8 mouse cellular contexts compared by ENCODE assay signal in genomic region chr8:84832034-84832717, GRCm38 (mm10). TPM values are rescaled to one million over a fixed set of nuclear protein-coding genes. Genes with fewer than 3 reads are reported as not detected.
DNase-seq lines count a peak whose midpoint lies in the region; ATAC-seq and TF ChIP-seq lines count a peak whose summit lies in the region.

No protein-coding gene starts in this region.

- H3K27ac ChIP-seq in gastrocnemius, adult 2 months = peak overlapping the region; percentile 94
- peak overlapping the region; percentile 91 for H3K27ac ChIP-seq in hindbrain, embryonic 15.5 days (replicated peaks)
- peak overlapping the region; percentile 63 for H3K27ac ChIP-seq in macrophage

- H3K4me2 ChIP-seq in hindbrain, embryonic 15.5 days = peak overlapping the region; percentile 65

- H3K9ac ChIP-seq in hindbrain, embryonic 15.5 days = peak overlapping the region; percentile 79

- WGBS in hindbrain, embryonic 15.5 days = under 1% methylated on average over 53 of the region's 59 CpGs
- under 1% methylated on average over 40 of the region's 59 CpGs for WGBS in macrophage (ENCODE audit: missing documents)

- H3K4me3 ChIP-seq in gastrocnemius, adult 2 months = peak overlapping the region; percentile 85
- peak overlapping the region; percentile 73 for H3K4me3 ChIP-seq in hindbrain, embryonic 15.5 days
- H3K4me3 ChIP-seq in macrophage (ENCODE audit: inconsistent target) = peak overlapping the region; percentile 83

- H3K27me3 ChIP-seq in hindbrain, embryonic 15.5 days = no peaks in the 10 kb centered on the region

- DNase-seq in ZHBTc4 (ENCODE audit: low read depth, low spot score) = peak; percentile 87
- peak; percentile 50 to 76 for DNase-seq in cerebellum, postnatal 4 days (ENCODE audit: low spot score in 2 of 2)
- DNase-seq in gastrocnemius, adult 2 months = peak; percentile 91
- DNase-seq in left cerebral cortex, adult 8-10 months (ENCODE audit: low spot score in 2 of 2) = peak; percentile 66
- DNase-seq in retina, postnatal 7 days (ENCODE audit: low read depth, low spot score) = peak; percentile 67
- peak; percentile 63 to 84 for DNase-seq in urinary bladder, adult 18-20 months (ENCODE audit: low spot score in 2 of 2)

- no peaks in the 10 kb centered on the region for H3K9me3 ChIP-seq in hindbrain, embryonic 15.5 days

- H3K36me3 ChIP-seq in hindbrain, embryonic 15.5 days = peaks cover 33% of the 10 kb centered on the region
- peaks cover 28% of the 10 kb centered on the region for H3K36me3 ChIP-seq in macrophage (ENCODE audit: inconsistent target)

- intact Hi-C loops in gastrocnemius, adult 2 months (cut with DNase I) = no loop called here

- ATAC-seq in hindbrain, embryonic 15.5 days (ENCODE audit: low FRiP score, low read depth) = peak; percentile 79

- TF ChIP-seq CTCF in gastrocnemius, adult 2 months (IDR thresholded peaks at IDR 0.05) = no peak

- H3K79me2 ChIP-seq in macrophage (ENCODE audit: inconsistent target) = peaks cover 21% of the 10 kb centered on the region

- peaks cover 30% of the 10 kb centered on the region for H3K4me1 ChIP-seq in hindbrain, embryonic 15.5 days (replicated peaks)

RNA-seq across cellular contexts. Expression of gene Gadd45gip1, which starts 0.9 kb away (rescaled TPM):
- 10 to 100 TPM; 16.2 to 30.4 TPM for total RNA-seq in gastrocnemius, adult 2 months (2021)
- polyA plus RNA-seq in hindbrain, embryonic 15.5 days (2015; fragmentation: Nextera tagmentation; extraction: Ambion mirVana) = 39.7 and 40.6 TPM in 2 replicates
- 10 to 100 TPM; 23.3 to 28.4 (median 24.7) TPM for total RNA-seq in left cerebral cortex, adult 8-10 months (2022)
- 1 to 10 TPM in 17 of 26 experiments, under 1 TPM in 9; 0.33 to 6.5 (median 1.4) TPM for total RNA-seq in macrophage (2018; cell fraction: chromatin; rRNA removed)
- 10 to 100 TPM in 5 of 26 experiments, 1 to 10 TPM in 21; 4.9 to 11.1 (median 7.5) TPM for total RNA-seq in macrophage (2018; cell fraction: cytosol; rRNA removed)
- total RNA-seq in macrophage (2018; cell fraction: nucleus; rRNA removed) = 1 to 10 TPM in 25 of 26 experiments, under 1 TPM in 1; 0.89 to 5.3 (median 2.0) TPM
- 5.8 to 13.9 TPM (median 8.6 TPM) in 3 replicates for polyA plus RNA-seq in macrophage (2018)

RNA-seq across cellular contexts. Expression of gene Rad23a, which starts 8.3 kb away (rescaled TPM):
- 100 to 1,000 TPM; 159 to 172 TPM for total RNA-seq in gastrocnemius, adult 2 months (2021)
- polyA plus RNA-seq in hindbrain, embryonic 15.5 days (2015; fragmentation: Nextera tagmentation; extraction: Ambion mirVana) = 79.1 and 85.9 TPM in 2 replicates
- 10 to 100 TPM; 72.4 to 90.1 (median 79.4) TPM for total RNA-seq in left cerebral cortex, adult 8-10 months (2022)
- 10 to 100 TPM in 25 of 26 experiments, 1 to 10 TPM in 1; 9.5 to 50.9 (median 28.6) TPM for total RNA-seq in macrophage (2018; cell fraction: chromatin; rRNA removed)
- total RNA-seq in macrophage (2018; cell fraction: cytosol; rRNA removed) = 100 to 1,000 TPM in 1 of 26 experiments, 10 to 100 TPM in 25; 51.2 to 102 (median 76.6) TPM
- 10 to 100 TPM; 15.7 to 75.1 (median 36.9) TPM for total RNA-seq in macrophage (2018; cell fraction: nucleus; rRNA removed)
- polyA plus RNA-seq in macrophage (2018) = 49.2 to 87.2 TPM (median 79.3 TPM) in 3 replicates

RNA-seq across cellular contexts. Expression of gene Dand5, which starts 9.6 kb away (rescaled TPM):
- total RNA-seq in gastrocnemius, adult 2 months (2021) = 10 to 100 TPM; 10.2 to 14.3 TPM
- polyA plus RNA-seq in hindbrain, embryonic 15.5 days (2015; fragmentation: Nextera tagmentation; extraction: Ambion mirVana) = 14.0 and 15.1 TPM in 2 replicates
- 1 to 10 TPM; 8.4 to 9.7 (median 8.9) TPM for total RNA-seq in left cerebral cortex, adult 8-10 months (2022)
- 1 to 10 TPM in 14 of 26 experiments, under 1 TPM in 6, not detected in 6; 0.29 to 7.6 (median 2.3) TPM for total RNA-seq in macrophage (2018; cell fraction: chromatin; rRNA removed)
- total RNA-seq in macrophage (2018; cell fraction: cytosol; rRNA removed) = 1 to 10 TPM in 21 of 26 experiments, under 1 TPM in 5; 0.33 to 3.3 (median 2.0) TPM
- total RNA-seq in macrophage (2018; cell fraction: nucleus; rRNA removed) = 1 to 10 TPM in 15 of 26 experiments, under 1 TPM in 9, not detected in 2; 0.30 to 5.9 (median 1.6) TPM
- polyA plus RNA-seq in macrophage (2018) = 1.2 to 3.3 TPM (median 2.9 TPM) in 3 replicates

RNA-seq across cellular contexts. Expression of gene Calr, which starts 14.6 kb away (rescaled TPM):
- 100 to 1,000 TPM; 149 to 205 TPM for total RNA-seq in gastrocnemius, adult 2 months (2021)
- 700 and 710 TPM in 2 replicates for polyA plus RNA-seq in hindbrain, embryonic 15.5 days (2015; fragmentation: Nextera tagmentation; extraction: Ambion mirVana)
- 100 to 1,000 TPM; 333 to 426 (median 383) TPM for total RNA-seq in left cerebral cortex, adult 8-10 months (2022)
- total RNA-seq in macrophage (2018; cell fraction: chromatin; rRNA removed) = 100 to 1,000 TPM in 22 of 26 experiments, 10 to 100 TPM in 4; 65.1 to 425 (median 153) TPM
- 1,000 to 10,000 TPM in 3 of 26 experiments, 100 to 1,000 TPM in 23; 515 to 1,040 (median 830) TPM for total RNA-seq in macrophage (2018; cell fraction: cytosol; rRNA removed)
- 1,000 to 10,000 TPM in 8 of 26 experiments, 100 to 1,000 TPM in 18; 204 to 1,692 (median 893) TPM for total RNA-seq in macrophage (2018; cell fraction: nucleus; rRNA removed)
- polyA plus RNA-seq in macrophage (2018) = 836 to 3,382 TPM (median 1,154 TPM) in 3 replicates

RNA-seq across cellular contexts. Expression of gene Farsa, which starts 24.6 kb away (rescaled TPM):
- total RNA-seq in gastrocnemius, adult 2 months (2021) = 10 to 100 TPM; 23.8 to 24.9 TPM
- 108 and 112 TPM in 2 replicates for polyA plus RNA-seq in hindbrain, embryonic 15.5 days (2015; fragmentation: Nextera tagmentation; extraction: Ambion mirVana)
- total RNA-seq in left cerebral cortex, adult 8-10 months (2022) = 10 to 100 TPM; 39.6 to 48.5 (median 43.7) TPM
- total RNA-seq in macrophage (2018; cell fraction: chromatin; rRNA removed) = 100 to 1,000 TPM in 1 of 26 experiments, 10 to 100 TPM in 25; 19.4 to 110 (median 62.2) TPM
- 10 to 100 TPM; 20.0 to 36.0 (median 29.3) TPM for total RNA-seq in macrophage (2018; cell fraction: cytosol; rRNA removed)
- 10 to 100 TPM; 18.5 to 84.5 (median 35.1) TPM for total RNA-seq in macrophage (2018; cell fraction: nucleus; rRNA removed)
- 24.5 to 43.1 TPM (median 29.5 TPM) in 3 replicates for polyA plus RNA-seq in macrophage (2018)

Comparison
In these comparisons a context has a peak if more than half of its experiments do, and no peak if none do; other contexts are left out.
1. Peak in every context shown above with its lines: DNase-seq, ATAC-seq, H3K4me3 ChIP-seq and H3K27ac ChIP-seq.